Mouse (Mus musculus) lung, postnatal 14 days (tissue): ENCODE data around the gene Btbd16.

Source experiments
- DNase-seq: peaks from one replicate; pipeline ENCODE4 v3.0.0; 2021

Gene Btbd16

DNA sequence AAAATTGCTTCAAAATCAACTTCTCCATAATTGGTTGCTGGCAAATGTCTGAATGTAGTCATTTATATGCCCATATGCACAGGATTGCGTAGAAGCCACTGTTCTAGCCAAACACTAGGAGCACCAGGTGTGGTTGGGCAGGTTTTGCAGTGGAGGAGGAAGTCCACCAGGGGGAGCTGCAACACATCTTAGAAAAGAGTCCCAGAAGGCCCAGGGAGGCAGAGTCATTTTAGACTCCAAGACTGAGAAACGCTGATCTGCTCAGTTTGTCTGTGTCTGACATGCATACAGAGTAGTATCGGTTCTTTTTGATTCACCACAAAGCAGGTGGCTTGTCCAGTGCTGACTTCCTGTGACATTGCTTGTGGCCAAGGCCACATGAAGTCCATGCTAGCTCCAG, 3.2 kb upstream of the Btbd16 start:
- peak; percentile 88 for DNase-seq

GRCm38 (mm10) chr7:130773171-130773830, 568 bp upstream of the Btbd16 start:
- DNase-seq: peak; percentile 63

- DNase-seq: no peak
These were observed 7.1 kb downstream of the Btbd16 start for GRCm38 (mm10) chr7:130780866-130781419.

- no peak for DNase-seq
These were observed 8.7 kb downstream of the Btbd16 start for GRCm38 (mm10) chr7:130782501-130783050.

- no peak for DNase-seq
These were observed 12.2 kb downstream of the Btbd16 start for GRCm38 (mm10) chr7:130785923-130786575.

DNA sequence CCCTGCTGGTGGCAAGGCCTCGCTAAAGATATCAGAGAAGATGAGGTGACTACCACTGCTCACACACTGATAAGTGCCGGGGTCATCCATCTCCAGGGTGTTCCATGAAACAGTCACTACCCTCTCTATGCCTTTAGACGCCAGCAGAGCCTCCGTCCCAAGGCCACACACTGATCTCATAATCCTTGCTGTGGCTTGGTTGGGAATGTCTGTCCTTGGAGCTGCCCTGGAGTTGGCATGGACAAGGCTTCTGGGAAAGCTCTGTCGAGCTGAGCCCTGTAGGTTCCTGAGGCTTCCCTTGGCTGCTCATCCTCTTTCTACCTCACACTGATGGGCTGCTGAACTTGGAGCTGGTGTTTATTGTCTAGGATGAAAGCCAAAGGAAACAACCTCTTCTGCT, 12.8 kb downstream of the Btbd16 start:
- no peak for DNase-seq

DNA sequence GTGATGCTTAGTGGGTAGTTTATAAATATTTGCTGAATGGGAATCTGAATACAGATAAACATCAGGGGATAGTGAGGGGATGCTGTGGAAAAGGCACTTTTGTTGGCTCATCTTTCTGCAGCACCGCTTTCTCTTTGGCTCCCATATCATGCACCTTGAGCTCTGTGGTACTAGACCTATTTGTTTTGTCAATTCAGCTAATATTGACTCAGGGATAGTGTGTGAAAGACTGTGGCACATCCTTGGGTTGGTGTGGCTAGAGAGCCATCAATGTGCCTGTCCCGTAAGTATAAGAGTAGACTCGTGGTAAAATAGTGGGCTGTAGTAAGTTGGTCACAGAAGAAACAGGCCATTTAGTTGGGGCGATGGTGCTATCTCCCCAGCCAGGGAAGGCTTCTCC, 13.7 kb downstream of the Btbd16 start:
- DNase-seq: no peak

- DNase-seq: no peak
These were observed 15.1 kb downstream of the Btbd16 start for GRCm38 (mm10) chr7:130788950-130789349.

DNA sequence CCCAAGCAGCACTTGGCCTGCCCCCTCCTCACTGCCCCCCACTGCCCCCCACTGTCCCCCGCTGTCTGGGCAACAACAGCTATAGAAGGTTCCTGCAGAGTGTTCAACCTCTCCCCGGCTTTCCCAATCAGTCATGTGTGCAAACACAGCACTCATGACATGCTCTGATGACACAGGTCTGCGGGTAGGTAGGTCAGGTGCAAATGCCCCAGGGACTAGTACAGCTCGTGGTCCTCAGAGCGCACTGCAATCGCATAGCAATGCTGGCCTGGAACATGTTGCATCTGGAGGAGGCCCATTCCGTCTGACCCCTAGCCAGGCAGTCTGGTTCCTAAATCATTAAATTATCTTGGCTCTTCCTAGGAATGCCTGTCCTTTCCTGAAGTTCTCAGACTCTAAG, 15.6 kb downstream of the Btbd16 start:
- no peak for DNase-seq

- DNase-seq: no peak
These were observed 19.8 kb downstream of the Btbd16 start for GRCm38 (mm10) chr7:130793671-130794070.

GRCm38 (mm10) chr7:130796786-130797185, 22.9 kb downstream of the Btbd16 start:
- DNase-seq: no peak

- DNase-seq: no peak
These were observed 23.7 kb downstream of the Btbd16 start for GRCm38 (mm10) chr7:130797524-130797923.

GRCm38 (mm10) chr7:130799418-130799817, 25.5 kb downstream of the Btbd16 start:
- no peak for DNase-seq

DNA sequence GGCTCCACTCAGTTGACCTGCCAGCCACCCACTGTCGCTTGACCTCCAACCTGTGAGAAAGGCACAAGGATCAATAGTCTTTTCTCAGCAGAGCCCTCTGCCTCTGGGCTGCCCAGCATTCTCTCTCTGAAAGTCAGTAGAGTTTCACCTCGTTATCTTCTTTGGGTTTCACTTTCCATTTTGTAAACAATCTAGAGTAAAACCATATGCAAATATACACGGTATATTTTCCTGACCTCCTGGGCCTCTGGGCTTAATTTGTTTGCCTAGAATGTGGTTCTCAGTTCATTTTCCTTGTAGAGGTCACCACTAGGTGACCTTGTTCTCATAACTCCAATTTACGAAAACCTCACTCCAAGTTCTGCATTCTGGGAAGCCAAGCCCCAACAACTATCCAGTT, 26.8 kb downstream of the Btbd16 start:
- DNase-seq: no peak

- DNase-seq: no peak
These were observed 27.9 kb downstream of the Btbd16 start for GRCm38 (mm10) chr7:130801811-130802210.

GRCm38 (mm10) chr7:130803251-130803825, 29.5 kb downstream of the Btbd16 start:
- DNase-seq: no peak

DNA sequence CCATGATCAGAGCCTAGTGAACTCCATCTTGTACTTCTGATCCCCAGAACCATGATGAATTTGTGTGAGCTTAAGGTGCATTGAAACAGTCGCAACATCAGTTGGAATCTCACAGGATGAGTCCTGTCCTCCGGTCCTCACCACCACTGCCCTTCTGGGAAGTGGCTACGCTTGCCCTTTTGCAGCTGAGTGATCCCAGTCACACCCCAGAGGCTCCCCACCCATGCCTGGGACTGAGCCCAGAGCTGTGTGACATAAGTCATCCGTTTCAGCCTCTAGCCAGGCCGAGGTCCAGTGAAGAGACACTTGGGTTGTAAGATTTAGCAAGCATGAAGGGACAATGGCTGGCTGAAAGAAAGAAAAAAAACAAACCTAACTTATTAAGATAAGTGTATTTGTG, 31.1 kb downstream of the Btbd16 start:
- DNase-seq: no peak

GRCm38 (mm10) chr7:130807749-130808148, 33.9 kb downstream of the Btbd16 start:
- peak; percentile 46 for DNase-seq

GRCm38 (mm10) chr7:130808694-130809093, 34.8 kb downstream of the Btbd16 start:
- peak; percentile 20 for DNase-seq

- DNase-seq: no peak
These were observed 36.4 kb downstream of the Btbd16 start for GRCm38 (mm10) chr7:130810238-130810637.

DNA sequence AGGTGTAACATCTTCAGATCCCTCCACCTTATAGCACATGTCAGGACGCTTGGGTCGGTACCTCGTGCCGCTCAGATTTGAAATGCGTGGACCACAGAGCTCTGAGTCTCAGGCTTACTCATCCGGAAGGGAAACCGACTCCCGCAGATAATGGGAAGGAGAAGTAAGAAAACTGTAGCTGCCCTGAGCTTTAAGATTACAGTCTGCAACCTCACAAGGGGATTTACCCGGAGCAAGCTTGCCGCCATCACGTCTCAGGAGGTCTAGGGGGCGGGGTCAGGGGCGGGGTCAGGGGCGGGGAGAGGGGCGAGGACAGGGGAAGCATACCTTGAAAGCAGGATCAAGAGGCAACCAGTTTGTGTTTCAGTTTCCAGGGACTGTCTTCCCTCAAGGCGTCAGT, 38.5 kb downstream of the Btbd16 start:
- no peak for DNase-seq

- DNase-seq: no peak
These were observed 41.7 kb downstream of the Btbd16 start for GRCm38 (mm10) chr7:130815601-130816000.

DNA sequence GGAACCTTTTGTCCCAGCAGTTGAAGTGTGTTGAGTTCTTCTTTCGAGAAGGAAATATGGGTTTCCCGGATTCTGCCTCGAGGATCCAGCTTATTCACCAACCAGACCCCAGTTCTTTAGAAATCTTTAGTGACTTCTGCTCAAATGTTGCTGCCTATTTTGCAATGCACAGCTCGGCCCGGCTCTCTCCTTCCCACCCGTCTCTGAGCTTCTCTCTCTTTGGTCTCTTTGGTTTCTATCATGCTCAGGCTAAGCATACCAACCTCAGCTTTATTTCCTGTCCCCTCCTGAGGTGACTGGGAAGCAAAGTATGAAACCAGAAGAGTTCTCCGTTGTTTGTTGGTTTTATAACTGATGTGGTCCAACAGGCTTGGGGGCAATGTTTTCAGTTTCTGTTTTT, 42.4 kb downstream of the Btbd16 start:
- no peak for DNase-seq

DNA sequence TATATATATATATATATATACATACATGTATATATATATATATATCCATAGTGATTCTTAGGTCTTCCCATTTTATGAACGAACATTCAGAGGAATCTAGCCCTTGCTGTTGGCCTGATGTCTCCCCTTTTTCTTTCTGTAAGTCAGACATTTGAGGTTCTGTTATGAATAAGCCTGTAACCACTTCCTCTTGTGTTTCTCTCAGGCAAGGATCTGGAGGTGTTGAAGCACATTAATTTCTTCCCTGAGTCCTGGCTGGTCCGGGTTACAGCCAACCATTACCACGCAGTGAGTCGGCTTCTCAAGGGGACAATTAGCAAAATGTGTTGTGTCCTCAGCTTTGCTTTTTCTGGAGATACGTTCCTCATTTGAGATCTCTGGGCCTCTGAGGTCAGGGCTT, 44.9 kb downstream of the Btbd16 start:
- no peak for DNase-seq
